Mouse (Mus musculus) ES-E14 (cell line): ENCODE results near the gene Cdhr2. TPM values are rescaled to one million over a fixed set of nuclear protein-coding genes. Genes with fewer than 3 reads are reported as not detected.

Experiments
- DNase-seq: peaks from one replicate; pipeline ENCODE4 v3.0.0-alpha.2; 2013; ENCODE audit warnings: low read depth, low spot score
- H3K27ac ChIP-seq: 2 replicates; pipeline ENCODE4 v1.5.1; 2012; ENCODE audit warnings: low read depth, mild to moderate bottlenecking, low read length, moderate library complexity, mixed read lengths; ENCODE audit not compliant: poor library complexity, insufficient read depth, severe bottlenecking
- H3K36me3 ChIP-seq: 2 replicates; pipeline ENCODE4 v1.6.1; 2012; ENCODE audit warnings: mild to moderate bottlenecking, low read length, moderate library complexity, mixed read lengths; ENCODE audit not compliant: control insufficient read depth, poor library complexity, insufficient read depth, severe bottlenecking
- H3K4me1 ChIP-seq, 2 experiments: fragments of 150-350 bp in 1 of 2; sonication (generic) in 1 of 2; 2 replicates each; pipeline ENCODE4 v1.6.1; 2012; ENCODE audit warnings: low read length in 2 of 2, mild to moderate bottlenecking in 1 of 2, mixed read lengths in 1 of 2; ENCODE audit not compliant: control insufficient read depth in 2 of 2, insufficient read depth in 2 of 2, poor library complexity in 1 of 2
- H3K4me3 ChIP-seq, 2 experiments: fragments of 150-350 bp in 1 of 2; sonication (generic) in 1 of 2; 2 replicates each; pipeline ENCODE4 v1.5.1; 2012; ENCODE audit warnings: low read length in 2 of 2, low read depth in 1 of 2, mild to moderate bottlenecking in 1 of 2, mixed read lengths in 1 of 2; ENCODE audit not compliant: insufficient read depth in 1 of 2, poor library complexity in 1 of 2, severe bottlenecking in 1 of 2
- H3K9ac ChIP-seq: 2 replicates; pipeline ENCODE4 v1.6.1; 2012; ENCODE audit warnings: low read depth, mild to moderate bottlenecking, low read length, mixed read lengths; ENCODE audit not compliant: poor library complexity, insufficient read depth, severe bottlenecking
- H3K9me3 ChIP-seq: fragments of 150-350 bp; sonication (generic); 2 replicates; pipeline ENCODE4 v1.6.1; 2012; ENCODE audit warnings: low read depth, mild to moderate bottlenecking, low read length; ENCODE audit not compliant: control insufficient read depth, insufficient read depth
- CHD2 ChIP-seq: IDR thresholded peaks from 2 replicates; pipeline ENCODE4 v1.6.1; 2014; ENCODE audit warnings: mild to moderate bottlenecking, low read depth, low read length, inconsistent platforms
- HCFC1 ChIP-seq: IDR thresholded peaks from 2 replicates; pipeline ENCODE4 v1.6.1; 2012; ENCODE audit warnings: low read length, inconsistent platforms, borderline replicate concordance; ENCODE audit not compliant: insufficient read depth
- MAFK ChIP-seq: IDR thresholded peaks from 2 replicates; pipeline ENCODE4 v1.6.1; 2014; ENCODE audit warnings: mild to moderate bottlenecking, low read depth, low read length, inconsistent platforms; ENCODE audit not compliant: insufficient read depth
- ZC3H11A ChIP-seq: IDR thresholded peaks from 2 replicates; pipeline ENCODE4 v1.6.1; 2012; ENCODE audit warnings: low read depth, mild to moderate bottlenecking, inconsistent platforms, low read length, borderline replicate concordance
- ZNF384 ChIP-seq: IDR thresholded peaks from 2 replicates; pipeline ENCODE4 v1.6.1; 2012; ENCODE audit warnings: low read depth, low read length, inconsistent platforms
- in situ Hi-C, 2 experiments: fragments of 600-800 bp; cut with MboI; formaldehyde crosslinking; loops; one replicate each; pipeline ENCODE4 v1.15.1; 2025; ENCODE audit warnings: low sequenced_read_pairs in 2 of 2, inconsistent platforms in 1 of 2; ENCODE audit not compliant: unreplicated experiment in 2 of 2
- total RNA-seq: library from RNA; depleted of rRNA; stranded (reverse); fragments of 300-350 nt; gene quantifications from 2 replicates; pipeline ENCODE4 v1.2.3, GENCODE M21; 2012; rRNA removed

Gene Cdhr2
- total RNA-seq, result 0.31 and 0.69 TPM in 2 replicates

DNA sequence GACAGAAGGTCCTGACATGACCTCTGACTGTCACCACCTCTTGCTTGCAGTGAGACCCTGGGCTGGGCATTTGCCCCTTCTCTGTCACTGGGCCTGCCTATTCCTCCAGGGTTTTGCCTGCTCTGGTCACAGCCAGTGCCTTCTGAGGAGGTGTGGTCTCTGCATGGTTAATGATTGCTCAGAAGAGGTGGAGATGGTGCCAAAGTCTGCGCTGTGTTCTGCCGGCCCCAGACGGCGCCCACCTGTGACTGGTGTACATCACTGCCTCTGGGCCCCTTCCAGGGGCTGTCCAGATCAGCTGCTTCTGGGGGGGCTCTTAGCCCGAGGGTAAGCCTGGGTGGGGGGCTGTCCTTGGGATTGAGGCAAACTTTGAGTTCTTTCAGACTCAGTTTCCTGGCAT is at the start of gene Cdhr2:
Cdhr2 (plus strand) TSS at position 219 of the 400 bp plus-strand sequence.
- Histone ChIP-seq H3K9ac (no peak within 1 kb of the TSS), H3K9me3 (no peaks in the 10 kb centered on the region), H3K27ac (no peak within 1 kb of the TSS), H3K4me1 (peaks cover 0 to 2% of the 10 kb centered on the region in 2 experiments; a peak in 1 of 4 replicates), H3K36me3 (no peaks in the 10 kb centered on the region), H3K4me3 (no peak within 1 kb of the TSS)
- no peak for DNase-seq
- TF ChIP-seq HCFC1 (no peak), ZC3H11A (no peak), CHD2 (no peak), MAFK (no peak), ZNF384 (no peak)
- in situ Hi-C loops, result no loop called here

DNA sequence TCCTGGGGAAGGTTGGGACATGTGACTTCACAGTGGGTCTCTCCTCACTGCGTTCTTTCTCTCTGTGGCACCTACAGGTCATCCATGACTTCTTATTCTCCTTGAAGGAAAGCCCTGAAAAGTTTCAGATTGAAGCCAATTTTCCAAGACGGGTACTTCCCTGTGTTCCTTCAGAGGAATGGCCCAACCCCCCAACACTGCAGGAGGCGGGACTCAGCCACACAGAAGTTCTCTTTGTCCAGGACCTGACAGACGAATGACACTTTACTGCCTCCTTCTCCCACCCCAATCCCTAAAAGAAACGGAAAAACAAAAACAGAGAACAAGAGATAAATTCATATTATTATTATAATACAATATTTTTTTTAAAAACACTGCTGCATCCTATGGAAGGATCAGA is 40.4 kb upstream of the Cdhr2 start:
- Histone ChIP-seq H3K9ac (no peak overlapping the region), H3K36me3 (peaks cover 38% of the 10 kb centered on the region), H3K27ac (no peak overlapping the region), H3K9me3 (no peaks in the 10 kb centered on the region), H3K4me3 (no peak overlapping the region), H3K4me1 (peaks cover 2 to 4% of the 10 kb centered on the region in 2 experiments; a peak in 1 of 4 replicates)
- TF ChIP-seq ZNF384, result no peak
- no peak for TF ChIP-seq MAFK
- TF ChIP-seq HCFC1, result no peak
- no peak for TF ChIP-seq ZC3H11A
- no peak for TF ChIP-seq CHD2
- DNase-seq, result no peak
- in situ Hi-C loops, result no loop called here

- no peak for DNase-seq
- peaks cover 2 to 4% of the 10 kb centered on the region in 2 experiments; a peak in 1 of 4 replicates for H3K4me1 ChIP-seq
- no peak overlapping the region for H3K9ac ChIP-seq
- in situ Hi-C loops, result no loop called here
- no peak overlapping the region for H3K27ac ChIP-seq
- H3K4me3 ChIP-seq, result no peak overlapping the region
- TF ChIP-seq HCFC1, result no peak
- no peak for TF ChIP-seq MAFK
- TF ChIP-seq ZNF384, result no peak
- no peak for TF ChIP-seq CHD2
- no peak for TF ChIP-seq ZC3H11A
- peaks cover 36% of the 10 kb centered on the region for H3K36me3 ChIP-seq
- H3K9me3 ChIP-seq, result no peaks in the 10 kb centered on the region
These were observed 39.9 kb upstream of the Cdhr2 start for GRCm38 (mm10) chr13:54661358-54661757.

DNA sequence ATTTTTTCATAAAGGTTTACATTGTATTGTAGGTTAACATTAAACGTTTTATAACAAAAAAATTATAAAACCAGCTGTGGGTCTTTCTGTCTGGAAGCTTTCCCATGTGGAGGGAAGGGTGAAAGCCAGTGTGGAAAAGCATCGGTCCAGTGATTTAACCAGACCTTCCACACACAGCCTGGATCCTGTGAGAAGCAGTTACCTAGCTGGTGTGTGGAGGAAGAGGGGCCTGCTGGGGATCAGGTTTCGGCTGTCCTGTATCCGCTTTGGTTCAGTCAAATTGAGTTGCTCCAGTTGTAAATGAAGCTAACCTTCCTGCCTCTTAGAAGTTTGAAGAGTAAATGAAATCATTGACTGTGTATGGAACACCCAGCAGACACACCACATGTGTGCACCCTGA is 37.3 kb upstream of the Cdhr2 start:
- Histone ChIP-seq H3K9me3 (no peaks in the 10 kb centered on the region), H3K4me3 (no peak overlapping the region), H3K9ac (no peak overlapping the region), H3K4me1 (peaks cover 2 to 4% of the 10 kb centered on the region in 2 experiments; a peak in 1 of 4 replicates), H3K27ac (no peak overlapping the region; the same call in 1 of the 2 replicates), H3K36me3 (peaks cover 24% of the 10 kb centered on the region)
- no peak for DNase-seq
- TF ChIP-seq MAFK, result no peak
- no peak for TF ChIP-seq HCFC1
- no peak for TF ChIP-seq ZNF384
- TF ChIP-seq ZC3H11A, result no peak
- TF ChIP-seq CHD2, result no peak
- in situ Hi-C loops, result no loop called here

GRCm38 (mm10) chr13:54664509-54664908 is 36.8 kb upstream of the Cdhr2 start:
- no peak overlapping the region; the same call in 1 of the 2 replicates for H3K27ac ChIP-seq
- TF ChIP-seq ZNF384 (no peak), HCFC1 (no peak), MAFK (no peak), CHD2 (no peak), ZC3H11A (no peak)
- H3K9me3 ChIP-seq, result no peaks in the 10 kb centered on the region
- no peak overlapping the region for H3K9ac ChIP-seq
- no peak for DNase-seq
- H3K4me3 ChIP-seq, result no peak overlapping the region
- in situ Hi-C loops, result no loop called here
- peaks cover 24% of the 10 kb centered on the region for H3K36me3 ChIP-seq
- peaks cover 2 to 4% of the 10 kb centered on the region in 2 experiments; a peak in 1 of 4 replicates for H3K4me1 ChIP-seq
